Mouse (Mus musculus) erythroblast, embryonic 14.5 days (primary cell): ENCODE measurements around the gene Rps6kl1. TPM values are rescaled to one million over a fixed set of nuclear protein-coding genes. Genes with fewer than 3 reads are reported as not detected.
A peak's percentile ranks its signal among the peaks of the same experiment; 100 is the strongest.

Source experiments
- H3K27me3 ChIP-seq: 2 replicates; pipeline ENCODE4 v1.6.1; 2012; ENCODE audit warnings: inconsistent platforms; ENCODE audit not compliant: control insufficient read depth
- H3K36me3 ChIP-seq: 2 replicates; pipeline ENCODE4 v1.6.1; 2012; ENCODE audit warnings: mild to moderate bottlenecking, inconsistent platforms; ENCODE audit not compliant: control insufficient read depth
- H3K4me1 ChIP-seq: 2 replicates; pipeline ENCODE4 v1.6.1; 2012; ENCODE audit warnings: inconsistent platforms; ENCODE audit not compliant: control insufficient read depth
- H3K4me3 ChIP-seq: replicated peaks from 2 replicates; pipeline ENCODE3; 2012; ENCODE audit warnings: moderate library complexity, mild to moderate bottlenecking, inconsistent platforms
- H3K9me3 ChIP-seq: 2 replicates; pipeline ENCODE4 v1.6.1; 2012; ENCODE audit warnings: low read length, inconsistent platforms, mixed read lengths; ENCODE audit not compliant: control insufficient read depth
- GATA1 ChIP-seq: IDR thresholded peaks from 2 replicates; pipeline ENCODE4 v1.6.1; 2012; ENCODE audit warnings: low read length, inconsistent platforms, mixed read lengths
- TAL1 ChIP-seq: IDR thresholded peaks from 3 replicates; pipeline ENCODE4 v1.6.1; 2012; ENCODE audit warnings: low read length, inconsistent platforms, mixed read lengths
- polyA plus RNA-seq: library from polyadenylated mRNA; stranded (reverse); fragments of >175 nt; gene quantifications from 2 replicates; pipeline ENCODE4 v1.2.3, GENCODE M21; 2012

The Rps6kl1 gene
- polyA plus RNA-seq = 0.03 and 0.06 TPM in 2 replicates

DNA sequence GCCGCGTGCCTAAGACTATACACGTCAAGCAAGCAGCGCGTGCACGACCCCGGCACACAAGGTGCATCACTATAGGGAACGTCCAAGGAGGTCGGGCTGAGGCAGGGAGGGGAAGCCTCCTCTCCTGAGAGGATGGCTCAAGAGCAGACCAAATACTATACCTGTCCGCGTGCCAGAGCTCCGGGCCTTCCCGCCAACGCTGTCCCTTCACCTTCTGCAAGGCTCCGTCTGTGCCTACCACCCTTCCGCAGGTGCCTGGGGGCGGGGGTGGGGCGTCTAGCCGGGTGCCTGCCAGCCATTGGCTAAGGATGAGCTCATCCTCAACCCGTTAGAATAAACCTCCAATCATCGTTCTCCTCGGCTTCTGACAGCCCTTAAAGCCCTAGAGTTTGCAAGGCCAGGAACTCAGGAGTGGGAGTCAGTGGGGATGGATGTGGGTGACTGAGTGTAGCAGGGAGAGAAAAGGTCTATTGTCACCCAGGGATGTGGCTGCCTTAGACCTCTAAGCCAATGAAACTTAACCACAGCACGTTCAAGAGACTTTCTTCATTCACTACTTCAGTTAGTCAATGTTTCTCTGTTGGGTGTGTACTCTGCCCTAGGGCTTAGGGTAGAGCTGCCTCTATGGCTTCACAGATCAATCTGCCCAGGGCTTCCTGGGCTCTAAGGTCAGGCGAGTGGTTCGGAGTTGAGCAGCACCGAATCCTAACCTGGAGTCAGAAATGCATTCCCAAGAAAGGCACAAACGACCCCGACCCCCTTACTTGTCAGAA is at the start of gene Rps6kl1:
TSS of gene Rps6kl1 (minus strand) at position 263 of the 773 bp plus-strand sequence.
- peaks cover 14% of the 10 kb centered on the region for H3K4me1 ChIP-seq

DNA sequence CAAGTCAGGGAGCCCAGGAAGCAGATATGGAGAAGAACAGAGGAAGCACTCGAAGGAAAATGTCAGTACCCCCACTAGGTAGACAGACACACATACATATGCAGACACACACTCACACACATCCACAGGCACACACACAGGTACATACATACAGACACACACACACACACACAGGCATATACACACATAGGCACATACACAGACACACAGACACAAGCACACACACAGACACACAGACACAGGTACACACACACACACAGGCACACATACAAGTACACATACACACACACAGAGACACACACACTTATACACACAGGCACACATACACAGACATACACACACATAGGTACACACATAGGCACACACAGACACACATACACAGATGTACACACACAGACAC is 48.9 kb upstream of the Rps6kl1 start:
- Histone ChIP-seq H3K36me3 (no peaks in the 10 kb centered on the region), H3K4me3 (no peak overlapping the region), H3K9me3 (no peaks in the 10 kb centered on the region), H3K27me3 (no peaks in the 10 kb centered on the region; the same call in 1 of the 2 replicates), H3K4me1 (no peaks in the 10 kb centered on the region)
- TF ChIP-seq GATA1 = no peak
- TF ChIP-seq TAL1 = no peak

More for the DNA sequence above, at the start of gene Rps6kl1:
- H3K27me3 ChIP-seq = peaks cover 28% of the 10 kb centered on the region
- H3K36me3 ChIP-seq = no peaks in the 10 kb centered on the region
- H3K4me3 ChIP-seq = peak within 1 kb of the TSS; percentile 15
- TF ChIP-seq TAL1 = no peak
- H3K9me3 ChIP-seq = no peaks in the 10 kb centered on the region

DNA sequence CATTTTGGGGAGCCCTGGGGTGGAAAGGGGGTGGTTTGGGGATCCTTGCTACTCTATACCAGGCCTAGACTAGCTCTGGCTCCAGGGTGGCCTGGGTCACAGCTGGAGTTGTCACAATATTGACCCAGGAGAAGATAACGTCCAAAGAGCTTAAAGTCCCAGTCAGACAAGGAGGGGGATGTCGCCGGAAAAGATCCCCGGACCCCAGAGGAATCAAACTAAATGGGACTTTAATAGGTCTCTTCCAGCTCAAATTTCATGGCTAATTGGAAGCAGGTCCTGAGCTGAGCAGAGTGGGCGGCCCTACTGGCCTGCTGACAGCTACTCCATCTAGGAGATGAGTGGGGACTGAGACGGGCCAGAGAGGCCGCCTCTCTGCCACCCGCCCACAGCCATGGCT is 46.9 kb upstream of the Rps6kl1 start:
- no peaks in the 10 kb centered on the region for H3K9me3 ChIP-seq
- H3K27me3 ChIP-seq = no peaks in the 10 kb centered on the region; the same call in 1 of the 2 replicates
- no peaks in the 10 kb centered on the region for H3K4me1 ChIP-seq
- TF ChIP-seq GATA1 = no peak
- TF ChIP-seq TAL1 = no peak
- H3K36me3 ChIP-seq = no peaks in the 10 kb centered on the region
- H3K4me3 ChIP-seq = no peak overlapping the region

DNA sequence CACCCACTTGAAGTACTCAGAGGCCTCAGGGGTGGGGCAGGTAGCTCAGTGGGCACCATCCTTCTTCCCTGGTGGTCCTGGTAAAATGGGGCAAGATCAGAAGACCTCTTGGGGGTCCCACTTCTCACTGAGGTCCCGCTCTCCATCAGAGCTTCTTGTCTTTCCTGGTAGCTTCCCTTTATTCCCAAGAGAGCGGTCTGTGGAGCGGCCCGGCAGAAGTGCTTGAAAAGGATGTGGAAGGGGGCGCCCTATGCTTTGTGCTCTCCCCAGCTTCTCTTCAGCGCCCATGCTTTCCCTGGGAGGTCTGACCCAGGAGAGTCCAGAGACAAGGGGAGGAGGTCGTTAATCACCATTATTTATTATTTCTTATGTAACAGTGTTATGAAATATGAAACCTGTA is 46.3 kb upstream of the Rps6kl1 start:
- H3K4me1 ChIP-seq = no peaks in the 10 kb centered on the region
- no peak overlapping the region for H3K4me3 ChIP-seq
- no peaks in the 10 kb centered on the region; the same call in 1 of the 2 replicates for H3K27me3 ChIP-seq
- TF ChIP-seq GATA1 (no peak), TAL1 (no peak)
- H3K36me3 ChIP-seq = no peaks in the 10 kb centered on the region
- no peaks in the 10 kb centered on the region for H3K9me3 ChIP-seq

DNA sequence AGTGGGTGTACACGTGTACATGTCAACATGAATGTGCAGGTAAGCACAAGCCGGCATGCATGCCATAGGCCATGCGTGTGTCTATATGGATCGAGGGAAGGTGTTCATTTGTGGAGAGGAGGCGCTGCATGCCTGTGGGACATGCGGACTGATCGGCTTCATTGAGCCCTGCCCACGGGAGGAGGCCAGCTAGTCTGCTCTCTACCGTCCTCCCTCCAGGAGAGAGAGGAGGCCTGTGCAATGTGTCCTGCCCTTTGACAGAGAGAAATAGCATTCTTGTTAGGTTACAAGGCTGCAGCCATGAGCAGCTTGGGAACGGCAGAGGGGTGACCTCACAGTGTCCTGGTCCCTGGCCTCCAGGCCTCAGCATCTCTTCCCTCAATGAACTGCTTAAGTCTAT is 45.1 kb upstream of the Rps6kl1 start:
- H3K27me3 ChIP-seq = no peaks in the 10 kb centered on the region; the same call in 1 of the 2 replicates

DNA sequence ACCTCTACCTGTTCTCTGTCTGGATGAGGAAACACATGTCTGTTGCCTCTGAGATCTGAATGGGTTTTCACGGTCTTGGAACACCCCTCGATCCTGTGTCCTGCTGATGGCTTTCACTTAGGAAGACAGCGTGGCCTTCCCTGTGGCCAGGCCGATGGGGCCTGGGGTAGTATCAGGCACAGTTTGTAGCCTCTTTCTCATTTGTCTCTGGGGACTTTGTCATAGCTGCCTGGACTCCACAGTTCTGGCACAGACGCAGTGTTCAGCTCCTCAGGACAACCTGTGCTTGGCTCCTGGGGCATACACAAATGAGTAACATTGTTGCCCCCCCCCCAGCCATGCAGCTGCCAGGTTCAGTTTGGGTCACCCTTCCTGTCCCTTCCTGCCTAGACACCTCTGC is 44.0 kb upstream of the Rps6kl1 start:
- TF ChIP-seq GATA1 (no peak), TAL1 (no peak)
- Histone ChIP-seq H3K4me3 (no peak overlapping the region), H3K9me3 (no peaks in the 10 kb centered on the region), H3K27me3 (no peaks in the 10 kb centered on the region; the same call in 1 of the 2 replicates), H3K36me3 (no peaks in the 10 kb centered on the region), H3K4me1 (no peaks in the 10 kb centered on the region)

More for the DNA sequence above, 45.1 kb upstream of the Rps6kl1 start:
- no peak for TF ChIP-seq TAL1
- no peak for TF ChIP-seq GATA1
- H3K9me3 ChIP-seq = no peaks in the 10 kb centered on the region
- no peak overlapping the region for H3K4me3 ChIP-seq
- H3K4me1 ChIP-seq = no peaks in the 10 kb centered on the region
- H3K36me3 ChIP-seq = no peaks in the 10 kb centered on the region

DNA sequence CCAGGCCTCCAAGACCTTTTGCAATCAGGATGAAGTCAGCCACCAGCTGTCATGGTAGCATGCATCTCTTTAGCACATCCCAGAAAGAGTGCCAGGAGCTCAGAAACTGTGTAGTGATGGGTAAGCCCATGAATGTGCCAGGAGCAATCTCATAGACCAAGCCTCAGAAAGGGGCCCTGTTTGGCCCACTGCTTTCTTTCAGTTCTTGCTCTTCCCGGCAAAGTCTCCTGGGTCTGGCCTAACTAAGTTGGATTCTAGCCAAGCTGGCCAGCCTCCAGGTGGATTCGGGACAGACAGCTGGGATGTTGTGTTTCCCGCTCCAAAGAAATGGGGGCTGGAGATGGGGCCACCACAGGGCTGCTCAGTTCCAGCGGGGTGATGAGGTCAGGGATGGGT is 43.6 kb upstream of the Rps6kl1 start:
- Histone ChIP-seq H3K36me3 (no peaks in the 10 kb centered on the region), H3K27me3 (no peaks in the 10 kb centered on the region), H3K9me3 (no peaks in the 10 kb centered on the region), H3K4me1 (no peaks in the 10 kb centered on the region), H3K4me3 (no peak overlapping the region)
- TF ChIP-seq GATA1 (no peak), TAL1 (no peak)

DNA sequence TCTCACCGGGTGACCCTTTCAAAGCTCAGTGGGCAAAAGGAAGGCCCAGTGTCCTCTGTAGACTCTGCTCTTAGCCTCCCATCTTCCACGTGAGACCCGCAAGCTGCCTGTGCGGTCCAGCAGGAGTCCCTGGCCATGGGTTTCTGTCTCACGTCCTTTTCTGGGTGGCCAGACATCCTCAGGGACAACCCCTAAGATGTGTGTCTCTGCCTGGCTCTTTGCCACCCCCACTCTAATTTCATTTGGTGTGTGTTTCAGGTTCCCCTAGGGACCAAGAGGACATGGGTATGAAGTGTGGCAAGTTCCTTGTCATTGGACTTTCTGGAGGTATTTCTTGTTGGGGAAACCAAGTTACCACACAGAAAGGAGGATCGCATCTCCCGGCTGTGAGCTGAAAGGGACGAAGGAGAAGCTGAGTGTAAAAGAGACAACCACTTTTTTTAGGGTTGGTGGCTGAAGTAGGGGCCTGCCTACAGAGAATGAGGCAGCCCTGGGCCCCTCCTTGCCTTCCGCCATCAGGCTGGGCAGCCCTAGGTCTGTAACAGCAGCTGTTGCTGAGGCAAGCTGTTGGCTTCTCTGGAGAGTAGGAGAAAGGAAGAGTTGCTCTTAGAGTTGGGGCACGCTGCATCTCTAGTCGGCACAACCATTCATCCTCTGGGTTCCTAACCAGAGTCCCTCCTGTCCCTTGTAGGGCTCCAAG is 43.0 kb upstream of the Rps6kl1 start:
- no peak overlapping the region for H3K4me3 ChIP-seq
- H3K4me1 ChIP-seq = no peaks in the 10 kb centered on the region
- TF ChIP-seq TAL1 = no peak
- no peak for TF ChIP-seq GATA1
- no peaks in the 10 kb centered on the region for H3K27me3 ChIP-seq
- no peaks in the 10 kb centered on the region for H3K9me3 ChIP-seq
- no peaks in the 10 kb centered on the region for H3K36me3 ChIP-seq

DNA sequence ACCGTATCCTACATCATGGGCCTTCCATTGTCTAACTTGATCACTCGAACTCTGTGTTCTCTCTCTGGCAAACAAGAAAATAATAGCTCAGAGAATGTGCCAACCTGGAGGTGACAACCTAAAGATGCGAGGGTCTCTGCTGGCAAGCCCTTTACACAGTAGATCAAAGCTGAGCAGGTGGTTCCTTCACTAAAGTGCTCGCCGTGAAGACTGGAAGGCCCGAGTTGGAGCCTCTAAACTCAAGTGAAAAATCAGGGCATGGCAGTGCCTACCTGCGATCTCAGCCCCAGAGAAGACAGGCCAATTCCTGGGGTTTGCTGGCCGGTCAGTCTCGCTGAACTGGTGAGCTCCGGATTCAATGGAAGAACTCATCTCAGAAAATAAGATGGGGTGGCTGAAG is 42.1 kb upstream of the Rps6kl1 start:
- Histone ChIP-seq H3K27me3 (no peaks in the 10 kb centered on the region), H3K9me3 (no peaks in the 10 kb centered on the region), H3K4me3 (no peak overlapping the region), H3K4me1 (no peaks in the 10 kb centered on the region), H3K36me3 (no peaks in the 10 kb centered on the region)
- no peak for TF ChIP-seq GATA1
- no peak for TF ChIP-seq TAL1
